Mouse (Mus musculus) layer of hippocampus, adult 18-20 months (tissue): ENCODE results near the gene Hdac4. TPM values are rescaled to one million over a fixed set of nuclear protein-coding genes. Genes with fewer than 3 reads are reported as not detected.

Experiments used
- DNase-seq, 2 experiments: peaks; one replicate each; pipeline ENCODE4 v3.0.0; 2022; ENCODE audit warnings: low spot score in 2 of 2
- total RNA-seq, 2 experiments: library from RNA; stranded (reverse); gene quantifications; 2 replicates each; pipeline ENCODE4 v1.2.3; 2021

Hdac4 gene
- total RNA-seq, 2 experiments from 2014 or later, result 110 to 113 TPM

DNA sequence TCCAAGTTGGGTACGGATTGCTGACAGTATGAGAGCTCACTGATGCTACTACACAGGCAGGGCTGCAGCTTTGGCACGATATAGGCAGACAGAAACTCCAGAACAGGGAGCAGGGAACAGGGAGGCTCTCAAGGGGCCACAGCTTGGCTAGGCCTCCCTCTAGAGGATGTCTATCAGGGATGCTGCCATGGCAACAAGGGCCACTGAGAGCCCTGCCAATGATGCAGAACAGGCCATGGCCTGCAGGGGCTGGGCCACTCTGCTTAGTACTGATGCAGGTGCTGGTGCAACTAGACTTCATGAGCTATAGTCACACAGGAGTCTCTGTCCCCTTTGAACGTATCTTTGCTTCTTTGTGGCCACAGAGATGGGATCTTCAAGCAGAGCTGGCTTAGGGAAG lies 217.1 kb downstream of the Hdac4 start:
- DNase-seq, result peak in 1 of 2 experiments; percentile 34

DNA sequence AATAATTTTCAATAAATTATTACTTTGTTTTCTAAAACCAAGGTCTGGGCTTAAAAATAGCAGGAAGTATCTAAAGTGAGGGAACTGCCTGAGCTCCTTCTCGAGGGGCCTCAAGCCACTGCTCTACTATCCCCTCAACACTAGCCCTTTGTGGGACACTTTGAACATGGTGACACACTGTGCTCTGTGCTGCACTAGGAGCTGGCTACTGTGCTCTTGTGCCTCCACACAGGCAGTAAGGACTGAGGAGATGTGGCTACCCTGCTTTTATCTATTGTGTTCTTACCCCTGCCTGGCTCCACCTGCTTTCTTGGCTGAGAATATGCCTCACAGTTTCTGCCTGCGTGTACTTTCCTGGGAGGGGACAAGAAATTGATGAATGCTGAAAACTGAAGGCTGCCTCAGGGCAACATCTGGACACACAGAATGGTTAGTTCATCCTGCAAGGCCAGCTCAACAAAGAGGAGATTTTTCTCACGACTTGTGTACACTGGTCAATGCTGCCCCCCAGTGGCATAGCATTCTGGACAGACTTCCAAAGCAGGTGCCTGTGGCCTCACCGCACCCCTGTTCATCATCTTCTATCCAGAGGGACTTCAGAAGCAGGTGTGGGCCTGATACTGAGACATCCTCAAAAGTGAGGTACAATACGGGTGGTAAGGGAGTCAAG lies 226.7 kb downstream of the Hdac4 start:
- DNase-seq, result peak; percentile 21 to 67

DNA sequence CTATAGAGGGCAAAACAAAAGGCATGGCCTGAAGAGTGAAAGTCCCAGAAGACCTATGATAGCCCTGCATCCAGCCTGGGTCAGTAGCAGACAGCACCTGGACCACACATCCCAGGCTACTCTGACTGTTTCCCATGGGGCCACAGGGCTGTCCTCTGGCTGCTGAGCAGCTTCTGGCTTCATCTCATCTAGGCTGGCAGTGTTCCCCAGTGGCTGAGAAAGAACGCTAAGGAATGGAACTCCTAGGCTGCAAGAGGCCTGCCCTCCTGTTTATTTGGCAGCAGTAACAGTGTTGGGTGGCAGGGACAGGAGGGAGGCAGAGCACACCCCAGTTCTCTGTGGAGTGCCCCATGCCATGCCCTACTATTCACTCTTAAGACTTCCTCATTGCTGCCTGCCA lies 228.5 kb downstream of the Hdac4 start:
- DNase-seq, result peak in 1 of 2 experiments; percentile 49

DNA sequence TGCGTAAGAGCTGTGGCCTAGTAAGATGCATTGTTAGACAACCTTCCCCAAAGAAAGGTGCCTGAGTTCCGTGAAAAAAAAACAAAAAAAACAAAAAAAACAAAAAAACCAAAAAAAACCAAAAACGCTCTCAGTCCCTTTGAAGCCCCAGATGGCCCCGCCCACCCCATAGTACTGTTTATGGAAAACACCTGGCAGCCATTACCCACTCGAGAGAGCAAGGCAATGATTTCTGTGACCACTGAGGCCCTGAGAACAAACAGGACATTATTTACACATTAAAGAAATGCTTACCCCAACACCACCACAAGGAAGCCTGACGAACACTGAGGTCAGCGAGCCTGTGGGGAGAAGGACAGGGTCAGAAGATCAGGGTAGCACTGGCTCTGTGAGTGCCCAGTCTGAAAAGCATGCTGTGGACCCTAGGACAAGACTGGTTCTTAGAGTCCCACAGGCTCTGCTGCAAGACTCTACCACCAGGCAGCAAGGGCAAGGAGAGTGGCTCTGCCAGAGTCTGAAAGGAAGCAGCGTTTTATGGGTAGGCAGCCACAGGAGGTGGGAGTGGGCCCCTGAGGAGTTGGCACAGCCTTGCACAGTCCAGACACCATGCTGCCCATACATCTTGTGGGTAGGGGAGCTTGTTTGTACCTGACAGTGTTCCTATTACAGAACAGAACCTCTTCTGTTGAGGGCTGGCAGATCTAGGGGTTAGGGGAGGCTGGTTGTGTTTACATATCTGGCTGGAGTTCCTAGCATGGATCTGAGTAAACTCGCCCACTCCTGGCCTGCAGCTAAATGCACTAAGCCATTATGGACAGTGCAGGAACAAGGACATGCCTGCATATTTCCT lies 230.8 kb downstream of the Hdac4 start:
- DNase-seq, result no peak

DNA sequence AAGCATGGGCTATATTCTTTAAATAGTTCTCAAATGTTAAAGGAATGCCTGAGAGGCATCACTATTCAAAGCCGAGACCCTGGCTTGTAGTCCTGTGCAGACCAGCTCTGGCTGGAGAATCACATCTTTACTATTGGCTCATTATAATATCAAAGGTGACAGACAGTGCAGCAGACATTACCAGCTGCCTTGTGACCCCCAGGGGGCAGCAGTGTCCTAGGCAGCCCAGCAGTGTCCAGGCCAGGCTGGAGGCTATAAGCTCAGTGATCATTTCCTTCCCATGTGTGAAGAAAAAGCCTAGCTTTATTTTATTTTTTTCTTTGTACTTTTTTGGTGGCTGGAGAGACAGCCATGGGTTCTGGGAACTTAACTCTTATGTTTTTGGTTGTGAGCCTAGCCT lies 233.2 kb downstream of the Hdac4 start:
- DNase-seq, result peak in 1 of 2 experiments; percentile 48

DNA sequence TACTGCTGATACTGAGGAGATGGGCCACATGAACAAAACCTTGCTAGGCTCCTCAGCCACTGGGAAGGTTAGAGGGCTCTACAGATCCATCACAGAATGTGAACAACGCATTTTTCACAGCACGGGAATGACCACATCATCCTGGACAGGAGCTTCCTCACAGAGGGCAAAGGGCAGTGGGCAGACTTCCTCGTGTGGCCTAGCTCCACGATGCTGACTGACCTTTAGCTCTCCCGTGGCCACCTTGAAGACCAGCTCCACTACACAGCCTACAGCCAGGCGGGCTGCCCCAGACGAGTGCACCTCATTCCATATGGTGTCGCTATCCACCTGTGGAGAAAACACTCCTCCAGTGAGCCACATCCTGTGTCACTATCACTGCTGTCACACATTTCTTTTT lies 234.3 kb downstream of the Hdac4 start:
- no peak for DNase-seq

DNA sequence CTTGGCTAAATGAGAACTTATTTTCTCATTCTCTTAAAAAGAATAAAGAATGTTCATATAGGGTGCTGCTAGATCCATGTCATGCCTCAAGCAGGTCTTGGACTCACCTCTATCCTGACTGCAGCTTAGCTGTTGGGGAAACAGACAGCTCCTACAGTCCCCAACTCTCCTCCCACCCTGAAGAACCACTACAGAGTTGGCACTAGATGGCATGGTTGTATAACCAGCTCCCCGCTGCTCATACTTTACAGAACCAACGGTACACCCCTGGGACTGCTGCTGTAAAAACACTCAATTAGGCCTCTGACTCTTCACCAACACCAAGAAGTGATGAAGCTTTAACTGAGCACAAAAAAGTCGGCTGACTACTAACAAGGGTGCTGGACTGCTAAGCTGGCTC lies 235.6 kb downstream of the Hdac4 start:
- DNase-seq, result peak in 1 of 2 experiments; percentile 45

DNA sequence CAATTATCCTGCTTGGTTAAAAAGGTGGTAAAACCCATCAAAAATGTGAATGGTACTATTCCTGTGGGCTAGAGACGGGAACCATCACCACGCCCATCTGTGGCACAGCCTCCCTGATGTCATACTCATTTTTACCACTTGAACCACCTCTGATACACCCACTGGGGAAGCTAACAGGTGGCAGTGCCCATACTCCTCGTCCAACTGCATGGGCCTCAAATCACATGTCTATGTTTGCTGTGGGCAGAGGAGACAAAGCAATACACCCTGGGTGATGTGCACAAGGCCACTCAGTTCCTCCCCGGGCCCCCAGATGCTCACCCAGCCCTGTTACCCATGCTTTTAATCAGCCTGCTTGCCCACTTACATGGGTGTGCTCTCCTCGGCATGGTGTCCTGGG lies 236.5 kb downstream of the Hdac4 start:
- no peak for DNase-seq

DNA sequence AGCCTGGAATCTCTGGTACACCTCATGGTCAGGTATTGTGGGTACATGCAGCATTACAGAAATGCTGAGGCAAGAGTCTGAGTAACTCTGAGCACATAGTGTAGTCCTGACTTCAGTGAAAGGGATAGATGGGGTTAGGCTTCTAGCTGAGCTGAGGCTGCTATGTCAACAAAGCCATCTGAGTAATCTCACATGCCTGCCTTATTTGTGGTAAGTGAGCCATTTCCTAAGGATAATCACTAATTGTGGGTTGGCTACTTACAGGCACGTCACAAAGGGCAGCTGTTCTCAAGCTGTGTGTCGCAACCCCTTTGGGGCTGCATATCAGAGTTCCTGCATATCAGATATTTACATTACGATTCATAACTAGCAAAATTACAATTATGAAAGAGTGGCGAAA lies 239.3 kb downstream of the Hdac4 start:
- no peak for DNase-seq

DNA sequence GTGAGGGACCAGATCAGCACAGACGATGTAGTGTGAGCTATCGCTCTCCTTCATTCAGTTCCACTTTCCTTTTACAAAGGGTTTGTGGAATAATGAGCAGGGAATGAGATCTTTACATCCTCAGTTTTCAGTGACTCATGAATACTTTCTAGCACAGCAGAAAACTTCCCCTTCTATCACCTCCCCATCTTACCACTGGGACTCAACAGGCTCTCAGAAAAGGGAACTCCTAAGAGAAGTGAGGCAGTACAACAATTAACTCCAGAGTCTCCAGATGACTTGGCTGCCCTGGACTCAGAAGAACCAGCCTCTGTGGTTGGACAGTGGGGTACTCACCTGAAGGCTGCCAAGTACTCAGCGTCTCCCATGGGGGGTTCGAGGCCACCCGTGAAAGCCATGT lies 240.5 kb downstream of the Hdac4 start:
- no peak for DNase-seq

DNA sequence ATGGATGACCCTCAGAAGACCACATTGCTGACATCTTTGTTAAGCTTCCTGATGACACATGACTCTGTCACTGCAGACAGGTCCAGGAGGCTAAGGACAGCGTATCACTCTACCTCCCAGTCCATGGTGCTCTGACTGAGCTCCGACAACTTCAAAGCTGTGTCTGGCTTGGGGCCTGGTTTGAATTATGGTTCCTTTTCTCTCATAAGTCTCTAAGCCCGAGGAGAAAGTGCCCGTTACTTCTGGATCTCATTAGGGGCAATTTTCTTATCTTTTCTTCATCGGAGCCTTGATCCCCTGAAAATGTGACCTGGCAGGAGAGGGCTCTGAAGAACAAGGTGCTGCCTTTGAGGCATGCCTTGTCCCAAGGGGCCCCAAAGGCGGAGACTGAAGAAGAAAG lies 242.6 kb downstream of the Hdac4 start:
- DNase-seq, result no peak

DNA sequence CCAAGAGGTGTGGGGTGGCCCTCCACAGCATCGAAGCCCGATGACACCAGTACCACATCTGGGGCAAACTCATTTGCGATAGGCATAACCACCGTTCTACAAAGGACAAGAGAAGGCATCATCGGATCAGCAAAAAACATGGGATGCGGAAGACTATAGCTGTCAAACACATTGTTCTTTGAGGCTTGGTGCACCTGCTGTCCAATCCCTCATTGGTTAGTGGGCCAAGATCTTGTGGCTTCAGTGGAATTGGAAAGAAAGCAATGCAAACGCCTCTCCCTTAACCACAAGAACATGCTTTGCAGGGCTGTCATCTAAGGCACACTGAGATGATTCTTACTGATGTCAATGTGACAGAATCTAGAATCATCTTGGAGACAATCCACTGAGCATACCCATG lies 248.1 kb downstream of the Hdac4 start:
- DNase-seq, result no peak

DNA sequence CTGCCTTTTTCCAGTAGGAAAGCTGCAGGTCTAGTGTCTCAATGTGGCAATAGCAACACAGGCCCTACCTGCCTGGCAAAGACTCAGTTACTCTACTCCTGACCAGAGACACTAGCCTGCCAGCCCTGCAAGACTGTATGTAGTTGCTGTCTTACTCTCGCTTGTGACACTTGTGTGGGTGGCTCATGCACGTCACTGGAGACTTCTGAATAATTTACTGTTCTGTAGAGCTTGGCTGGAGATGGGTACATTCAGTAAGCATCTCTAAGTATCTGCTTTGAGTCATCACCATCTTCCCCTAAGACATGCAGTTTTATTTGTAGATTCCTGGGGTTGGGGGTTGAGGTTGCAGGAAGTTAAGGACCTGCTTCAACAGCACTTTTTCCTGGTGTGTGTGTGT lies 252.9 kb downstream of the Hdac4 start:
- peak in 1 of 2 experiments; percentile 54 for DNase-seq

DNA sequence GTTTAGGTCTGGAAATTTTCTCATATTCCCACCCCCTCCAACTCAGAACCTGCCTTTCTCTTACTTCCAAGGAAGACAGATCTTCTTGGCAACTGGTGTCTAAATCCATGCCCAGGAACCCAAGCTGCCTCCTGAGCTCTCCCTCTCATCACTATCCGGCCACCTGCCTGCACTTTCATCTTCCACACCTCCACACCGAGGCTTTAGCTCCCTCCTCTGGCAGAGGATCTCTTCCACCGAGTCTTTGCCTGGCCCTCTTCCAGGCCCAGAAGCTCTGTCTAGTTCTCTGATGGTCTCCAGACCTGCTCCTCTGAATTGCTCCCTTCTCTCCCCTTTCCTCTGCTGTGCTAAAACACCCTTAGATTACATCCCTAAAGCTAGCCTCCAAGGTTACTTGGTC lies 253.5 kb downstream of the Hdac4 start:
- no peak for DNase-seq

DNA sequence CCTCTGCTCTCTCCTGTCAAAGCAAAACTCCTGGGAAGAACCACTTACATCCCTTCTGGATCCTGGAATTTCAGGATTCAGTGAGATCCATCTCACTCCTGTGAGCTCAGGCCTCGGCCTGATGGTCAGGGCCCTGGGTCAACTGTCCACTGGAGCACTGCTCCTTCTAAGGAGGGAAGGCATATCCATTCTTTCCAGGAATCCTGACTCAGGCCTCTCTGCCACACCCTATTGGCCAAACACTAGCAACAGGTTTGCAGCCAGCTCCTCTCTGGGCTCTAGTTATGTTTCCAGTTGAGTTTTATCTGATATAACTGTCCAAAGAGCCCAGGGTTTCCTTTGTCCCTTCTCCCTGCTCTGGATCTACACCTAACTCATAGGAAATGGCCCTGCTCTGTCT lies 254.4 kb downstream of the Hdac4 start:
- DNase-seq, result no peak

DNA sequence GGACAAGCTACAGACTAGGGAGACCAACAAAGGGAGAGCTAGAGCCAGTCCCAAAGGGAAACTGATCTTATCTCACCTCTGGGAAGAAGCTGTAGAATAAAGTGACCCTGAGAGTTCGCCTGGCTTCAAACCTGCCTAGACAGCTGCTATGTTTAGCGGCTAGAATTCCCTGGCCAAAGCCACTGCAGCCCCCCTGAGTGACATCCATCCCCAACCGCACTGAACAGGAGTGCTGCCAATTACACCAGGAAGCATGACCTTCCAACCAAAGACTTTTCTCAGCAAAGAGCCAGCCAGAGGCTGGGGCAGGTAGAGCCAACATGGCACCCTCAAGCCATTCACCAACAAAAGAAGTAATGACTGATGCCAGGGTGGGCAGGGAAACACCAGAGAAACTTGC lies 260.3 kb downstream of the Hdac4 start:
- no peak for DNase-seq

DNA sequence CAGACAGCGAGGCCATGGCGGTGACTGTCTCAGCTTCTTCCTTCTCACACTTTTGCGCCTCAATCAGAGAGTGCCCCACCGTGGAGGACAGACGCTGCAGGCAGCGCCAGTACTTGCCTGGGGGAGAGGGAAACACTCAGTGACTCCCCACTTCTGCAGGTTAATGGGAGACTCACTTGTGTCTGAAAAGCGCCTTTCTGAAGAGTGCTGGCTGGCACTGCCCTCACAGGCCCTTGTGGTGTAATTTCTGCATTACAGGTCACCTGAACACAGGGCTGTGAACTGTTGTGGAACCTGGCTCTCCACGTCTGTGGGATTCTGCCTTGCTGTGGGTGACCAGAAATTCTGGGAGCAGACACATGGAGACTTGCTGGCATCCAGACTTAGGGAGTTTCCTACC lies 261.8 kb downstream of the Hdac4 start:
- DNase-seq, result no peak

DNA sequence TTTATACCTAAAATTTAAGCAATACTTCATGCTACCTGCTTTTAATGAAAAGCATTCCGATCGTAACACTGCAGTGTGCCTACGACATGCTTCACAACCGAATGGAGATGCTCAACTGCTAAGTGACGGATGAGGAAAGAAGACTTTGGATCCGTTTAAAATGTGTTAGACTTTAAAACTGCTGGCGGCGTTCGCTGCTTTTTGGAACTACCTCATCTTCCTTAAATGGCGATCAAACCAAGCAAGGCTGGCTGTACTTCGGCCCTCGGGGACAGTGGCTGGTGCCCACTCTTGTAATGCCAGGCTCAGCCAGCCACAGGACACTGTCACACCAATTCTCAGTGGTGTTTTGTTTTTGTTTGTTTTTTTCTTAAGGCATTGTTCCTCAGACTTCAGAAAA lies 263.3 kb downstream of the Hdac4 start:
- no peak for DNase-seq

DNA sequence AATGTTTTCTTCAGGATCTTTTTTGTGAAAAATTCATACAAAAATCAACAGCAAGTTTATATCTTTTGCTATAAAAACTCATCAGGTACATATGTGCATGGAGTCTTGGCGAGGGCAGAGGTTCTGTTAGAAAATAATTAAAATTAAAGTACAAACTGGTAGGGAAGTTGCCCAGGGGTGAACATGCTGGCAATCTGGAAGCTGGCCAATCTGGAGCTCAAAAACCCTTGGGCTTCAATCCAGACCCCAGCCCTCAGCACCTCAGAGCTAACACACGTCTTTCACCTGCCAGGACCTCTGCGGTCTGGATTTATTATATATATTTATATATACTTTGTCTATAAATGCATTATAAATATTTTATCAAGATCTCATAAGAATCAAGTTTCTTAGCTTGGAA lies 263.7 kb downstream of the Hdac4 start:
- no peak for DNase-seq

DNA sequence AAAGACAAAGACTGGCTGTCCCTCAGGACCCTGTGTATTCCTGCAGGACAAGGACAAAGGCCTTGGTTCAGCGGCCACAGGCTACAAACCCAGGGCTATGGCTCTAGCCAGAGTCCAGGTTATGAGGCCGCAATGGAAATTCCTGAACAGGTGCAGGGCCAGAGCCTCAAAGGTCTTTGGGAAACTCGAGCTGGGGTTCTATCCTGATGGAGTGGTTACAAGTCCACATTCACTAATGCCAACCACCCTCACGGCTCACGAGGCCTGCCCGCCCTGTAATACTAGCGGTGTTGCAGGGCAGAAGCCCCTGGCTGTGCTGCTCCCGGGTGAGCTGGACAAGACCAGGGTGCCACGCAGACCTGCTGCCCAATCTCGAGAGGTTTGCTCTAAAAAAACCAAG lies 264.3 kb downstream of the Hdac4 start:
- DNase-seq, result no peak

DNA sequence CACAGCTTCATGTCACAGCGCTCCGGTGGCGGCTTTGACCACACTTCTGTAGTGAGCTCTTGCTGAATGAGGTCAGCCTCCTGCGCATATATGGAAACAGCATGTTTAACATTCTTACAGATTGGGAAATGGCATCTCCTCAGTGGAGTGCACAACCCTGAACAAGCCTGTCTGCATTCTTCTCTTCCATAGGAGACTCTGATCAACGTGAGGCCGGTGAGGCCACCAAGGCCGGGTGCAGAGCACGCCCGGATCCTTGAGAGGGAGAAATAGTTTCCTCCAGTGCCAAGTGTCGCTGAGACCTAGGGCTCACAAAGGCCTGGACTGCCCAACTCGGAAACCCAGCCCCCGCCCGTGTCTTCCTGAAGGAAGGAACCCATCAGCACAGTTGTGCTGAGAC lies 266.4 kb downstream of the Hdac4 start:
- no peak for DNase-seq

DNA sequence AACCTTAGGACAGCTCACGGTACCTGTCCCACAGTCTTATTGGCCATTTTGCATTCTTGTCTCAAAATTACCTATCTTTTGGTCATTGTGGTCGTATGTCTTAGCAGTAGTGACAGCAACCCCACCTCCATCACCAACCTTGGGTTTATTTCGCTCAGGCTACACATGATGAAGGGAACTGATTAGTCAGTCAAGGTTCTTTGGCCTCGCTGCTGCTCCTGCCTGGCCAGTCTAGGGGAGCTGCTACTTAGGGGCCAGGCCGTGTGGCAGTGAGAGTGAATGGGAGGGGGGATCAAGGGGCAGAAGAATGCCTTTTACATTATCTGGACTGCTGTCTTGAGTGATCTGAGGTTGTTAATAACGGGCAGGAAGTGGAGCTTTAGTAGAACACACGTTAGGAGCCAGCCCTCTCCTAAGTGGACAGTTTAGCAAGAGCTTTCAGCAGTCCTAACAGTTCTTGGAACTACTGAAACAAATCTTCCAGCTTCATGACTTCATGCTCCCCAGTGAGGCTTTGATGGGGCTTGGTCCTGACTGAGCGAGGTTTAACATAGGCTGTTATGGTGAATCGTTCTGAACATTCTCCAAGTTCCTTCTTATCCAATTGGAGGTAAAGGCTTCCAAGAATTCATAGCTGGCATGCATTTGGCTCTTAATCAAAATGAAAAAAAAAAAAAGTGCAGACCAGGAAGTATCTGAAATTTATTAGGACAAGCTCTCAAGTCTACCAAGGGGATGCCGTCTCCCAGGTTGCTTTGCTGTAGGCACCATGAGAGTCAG lies 267.8 kb downstream of the Hdac4 start:
- no peak for DNase-seq
